Mouse (Mus musculus) midbrain, embryonic 14.5 days (tissue): ENCODE results near the gene Gm20604. TPM values are rescaled to one million over a fixed set of nuclear protein-coding genes. Genes with fewer than 3 reads are reported as not detected.

ENCODE experiments used
- ATAC-seq: fragments of 200-750 bp; cut with Nextera tagmentation; 2 replicates; pipeline ENCODE4 v1.8.0; 2017; ENCODE audit warnings: moderate number of reproducible peaks, moderate library complexity; ENCODE audit not compliant: low FRiP score, low TSS enrichment
- DNase-seq: peaks from one replicate; pipeline ENCODE4 v3.0.0-alpha.2; 2015
- H3K27ac ChIP-seq: fragments of 300-500 bp; sonication (generic); replicated peaks from 2 replicates; pipeline ENCODE4 v1.5.1; 2014; ENCODE audit warnings: mild to moderate bottlenecking, low read depth, low read length, moderate library complexity
- H3K27me3 ChIP-seq: fragments of 300-500 bp; sonication (generic); 2 replicates; pipeline ENCODE4 v1.6.1; 2014; ENCODE audit warnings: low read length, control low read depth, mixed read lengths; ENCODE audit not compliant: control insufficient read depth, insufficient read depth
- H3K36me3 ChIP-seq: fragments of 300-500 bp; sonication (generic); 2 replicates; pipeline ENCODE4 v1.6.1; 2014; ENCODE audit warnings: low read length, control low read depth; ENCODE audit not compliant: control insufficient read depth, insufficient read depth
- H3K4me1 ChIP-seq: fragments of 300-500 bp; sonication (generic); 2 replicates; pipeline ENCODE4 v1.6.1; 2014; ENCODE audit warnings: mild to moderate bottlenecking, antibody characterized with exemption, low read length, control low read depth; ENCODE audit not compliant: control insufficient read depth, insufficient read depth
- H3K4me2 ChIP-seq: fragments of 300-500 bp; sonication (generic); 2 replicates; pipeline ENCODE4 v1.6.1; 2014; ENCODE audit warnings: mild to moderate bottlenecking, low read length, moderate library complexity
- H3K4me3 ChIP-seq: fragments of 300-500 bp; sonication (generic); replicated peaks from 2 replicates; pipeline ENCODE4 v1.5.1; 2014; ENCODE audit warnings: low read depth, low read length
- H3K9ac ChIP-seq: fragments of 300-500 bp; sonication (generic); replicated peaks from 2 replicates; pipeline ENCODE4 v1.6.1; 2014; ENCODE audit warnings: mild to moderate bottlenecking, low read length, moderate library complexity
- H3K9me3 ChIP-seq: fragments of 300-500 bp; sonication (generic); 2 replicates; pipeline ENCODE4 v1.6.1; 2016; ENCODE audit warnings: low read length, control low read depth, mixed read lengths; ENCODE audit not compliant: control insufficient read depth
- WGBS: fragments of 180-500 bp; shearing (Covaris S2); extraction: QIAGEN DNeasy Blood & Tissue Kit; methylation state at CpG from one replicate; pipeline ENCODE4 v1.1.7; 2014; 5-methylcytosine and 5-hydroxymethylcytosine counted together
- polyA plus RNA-seq: library from polyadenylated mRNA; unstranded; fragments of >200 nt; fragmentation: Nextera tagmentation; extraction: Ambion mirVana; gene quantifications from 2 replicates; pipeline ENCODE4 v1.2.1, GENCODE M21; 2014

The Gm20604 gene
- polyA plus RNA-seq, 1 experiment from 2014 or later: 47.3 TPM

GRCm38 (mm10) chr12:102705906-102706640 is 52.4 kb downstream of the Gm20604 start:
- Histone ChIP-seq H3K4me3 (no peak overlapping the region), H3K27ac (peak overlapping the region; percentile 89; the same call in 1 of the 2 replicates), H3K4me1 (peaks cover 28% of the 10 kb centered on the region), H3K36me3 (no peaks in the 10 kb centered on the region), H3K4me2 (peak overlapping the region; percentile 79), H3K27me3 (no peaks in the 10 kb centered on the region), H3K9me3 (no peaks in the 10 kb centered on the region), H3K9ac (no peak overlapping the region)
- WGBS: 72% methylated on average over 6 of the region's 6 CpGs
- ATAC-seq: no peak
- no peak for DNase-seq

- peaks cover 28% of the 10 kb centered on the region for H3K4me1 ChIP-seq
- peak; percentile 82 for ATAC-seq
- DNase-seq: peak; percentile 94
- 1% methylated on average over 45 of the region's 45 CpGs for whole genome bisulfite sequencing
- peak overlapping the region; percentile 89 for H3K27ac ChIP-seq
- no peaks in the 10 kb centered on the region for H3K36me3 ChIP-seq
- no peaks in the 10 kb centered on the region for H3K27me3 ChIP-seq
- H3K4me2 ChIP-seq: peak overlapping the region; percentile 79
- no peaks in the 10 kb centered on the region for H3K9me3 ChIP-seq
- peak overlapping the region; percentile 67 for H3K4me3 ChIP-seq
- H3K9ac ChIP-seq: peak overlapping the region; percentile 73
Observed at GRCm38 (mm10) chr12:102705216-102705871, 53.1 kb downstream of the Gm20604 start.

GRCm38 (mm10) chr12:102704457-102705198 is 53.8 kb downstream of the Gm20604 start, which contains the start of gene Itpk1:
TSS of gene Itpk1 (minus strand) at chr12:102704930.
- peak within 1 kb of the TSS; percentile 89 for H3K27ac ChIP-seq
- no peaks in the 10 kb centered on the region for H3K36me3 ChIP-seq
- peak within 1 kb of the TSS; percentile 73 for H3K9ac ChIP-seq
- under 1% methylated on average over 77 of the region's 105 CpGs for WGBS
- ATAC-seq: peak; percentile 84
- H3K4me3 ChIP-seq: peak within 1 kb of the TSS; percentile 67
- no peaks in the 10 kb centered on the region for H3K9me3 ChIP-seq
- H3K27me3 ChIP-seq: no peaks in the 10 kb centered on the region
- peak; percentile 88 for DNase-seq
- H3K4me1 ChIP-seq: peaks cover 28% of the 10 kb centered on the region
- peak within 1 kb of the TSS; percentile 79 for H3K4me2 ChIP-seq

- H3K27me3 ChIP-seq: no peaks in the 10 kb centered on the region
- WGBS: 5% methylated on average over 17 of the region's 17 CpGs
- ATAC-seq (no peak), DNase-seq (peak; percentile 60)
- peak overlapping the region; percentile 67 for H3K4me3 ChIP-seq
- H3K27ac ChIP-seq: peak overlapping the region; percentile 89; the same call in 1 of the 2 replicates
- peak overlapping the region; percentile 79 for H3K4me2 ChIP-seq
- H3K9ac ChIP-seq: peak overlapping the region; percentile 73
- peaks cover 28% of the 10 kb centered on the region for H3K4me1 ChIP-seq
- no peaks in the 10 kb centered on the region for H3K9me3 ChIP-seq
- H3K36me3 ChIP-seq: no peaks in the 10 kb centered on the region
Observed at GRCm38 (mm10) chr12:102703921-102704408, 54.5 kb downstream of the Gm20604 start.

GRCm38 (mm10) chr12:102703441-102703840 is 55.0 kb downstream of the Gm20604 start:
- peaks cover 31% of the 10 kb centered on the region for H3K4me1 ChIP-seq
- H3K4me3 ChIP-seq: peak overlapping the region; percentile 67
- 18% methylated on average over 6 of the region's 6 CpGs for WGBS

GRCm38 (mm10) chr12:102703111-102703412 is 55.4 kb downstream of the Gm20604 start:
- no peaks in the 10 kb centered on the region for H3K36me3 ChIP-seq
- H3K4me2 ChIP-seq: peak overlapping the region; percentile 79
- WGBS: under 1% methylated on average over 4 of the region's 4 CpGs
- H3K4me3 ChIP-seq: peak overlapping the region; percentile 67
- no peak for ATAC-seq
- H3K27me3 ChIP-seq: no peaks in the 10 kb centered on the region
- H3K4me1 ChIP-seq: peaks cover 35% of the 10 kb centered on the region
- peak; percentile 74 for DNase-seq
- no peak overlapping the region for H3K9ac ChIP-seq
- H3K9me3 ChIP-seq: no peaks in the 10 kb centered on the region
- H3K27ac ChIP-seq: peak overlapping the region; percentile 15

More at GRCm38 (mm10) chr12:102703441-102703840, 55.0 kb downstream of the Gm20604 start:
- Histone ChIP-seq H3K27me3 (no peaks in the 10 kb centered on the region), H3K9me3 (no peaks in the 10 kb centered on the region), H3K27ac (no peak overlapping the region; the same call in 1 of the 2 replicates), H3K4me2 (peak overlapping the region; percentile 79), H3K9ac (peak overlapping the region; percentile 73; the same call in 1 of the 2 replicates), H3K36me3 (no peaks in the 10 kb centered on the region)
- no peak for ATAC-seq
- DNase-seq: no peak

- H3K36me3 ChIP-seq: no peaks in the 10 kb centered on the region
- H3K4me3 ChIP-seq: peak overlapping the region; percentile 67
- H3K9ac ChIP-seq: no peak overlapping the region
- ATAC-seq: no peak
- peak overlapping the region; percentile 15; the same call in 1 of the 2 replicates for H3K27ac ChIP-seq
- no peaks in the 10 kb centered on the region for H3K27me3 ChIP-seq
- DNase-seq: peak; percentile 95
- peaks cover 40% of the 10 kb centered on the region for H3K4me1 ChIP-seq
- H3K9me3 ChIP-seq: no peaks in the 10 kb centered on the region
- WGBS: 4% methylated on average over 15 of the region's 15 CpGs
- H3K4me2 ChIP-seq: peak overlapping the region; percentile 79
Observed at GRCm38 (mm10) chr12:102702356-102703110, 55.9 kb downstream of the Gm20604 start.

- Histone ChIP-seq H3K4me2 (peak overlapping the region; percentile 79), H3K27me3 (no peaks in the 10 kb centered on the region), H3K4me3 (no peak overlapping the region), H3K4me1 (peaks cover 43% of the 10 kb centered on the region), H3K27ac (no peak overlapping the region), H3K36me3 (no peaks in the 10 kb centered on the region), H3K9ac (no peak overlapping the region), H3K9me3 (no peaks in the 10 kb centered on the region)
- ATAC-seq: no peak
- DNase-seq: no peak
- WGBS: 89% methylated on average over 5 of the region's 5 CpGs
Observed at GRCm38 (mm10) chr12:102701691-102702207, 56.7 kb downstream of the Gm20604 start.
